ENCODE assay signal across 9 mouse cellular contexts in genomic region chr19:40544856-40545255, GRCm38 (mm10). TPM values are rescaled to one million over a fixed set of nuclear protein-coding genes. Genes with fewer than 3 reads are reported as not detected.
DNase-seq lines count a peak whose midpoint lies in the region; ATAC-seq lines count a peak whose summit lies in the region.
"Had no signal": no experiment of that assay in that cellular context is flagged by ENCODE, and none has a peak within 500 bp of the region (broad histone marks: within the 10 kb centered on the region; RNA-seq: fewer than 3 reads in every experiment).

No protein-coding gene starts in this region.

- H3K4me1 ChIP-seq in kidney, embryonic 16.5 days (ENCODE audit: insufficient read depth, low read length): peaks cover 16% of the 10 kb centered on the region
- H3K4me1 ChIP-seq in forebrain, embryonic 12.5 days: peaks cover 5% of the 10 kb centered on the region; the same call in 1 of the 2 replicates
- no peaks in the 10 kb centered on the region for H3K4me1 ChIP-seq in midbrain, embryonic 14.5 days (ENCODE audit: control insufficient read depth, insufficient read depth, low read length)

- no peak for ATAC-seq in kidney, embryonic 16.5 days (ENCODE audit: low FRiP score, low TSS enrichment)
- ATAC-seq in forebrain, embryonic 12.5 days (ENCODE audit: low FRiP score): peak; percentile 77; the same call in 1 of the 2 replicates
- ATAC-seq in midbrain, embryonic 14.5 days (ENCODE audit: low FRiP score, low TSS enrichment): peak; percentile 71; the same call in 1 of the 2 replicates

- H3K36me3 ChIP-seq in kidney, embryonic 16.5 days (ENCODE audit: insufficient read depth, low read length): no peaks in the 10 kb centered on the region
- no peaks in the 10 kb centered on the region for H3K36me3 ChIP-seq in forebrain, embryonic 12.5 days (replicated peaks)
- peaks cover 4% of the 10 kb centered on the region for H3K36me3 ChIP-seq in midbrain, embryonic 14.5 days (ENCODE audit: control insufficient read depth, insufficient read depth, low read length)
- no peaks in the 10 kb centered on the region for H3K36me3 ChIP-seq in splenic B cell, adult 2 months (ENCODE audit: control insufficient read depth, insufficient read depth, low read length, poor library complexity, severe bottlenecking)

- peak; percentile 17 for DNase-seq in kidney, adult 11 months
- DNase-seq in c-Kit-positive CD71-positive TER-119-negative erythroid progenitor cells, embryonic 14.5 days (ENCODE audit: low read depth): peak; percentile 56
- DNase-seq in hindlimb bud, embryonic 11.5 days (ENCODE audit: extremely low spot score, low read depth, low spot score): peak; percentile 28
- DNase-seq in left cerebral cortex, postnatal 25 days (ENCODE audit: low spot score in 2 of 2): peak; percentile 70 to 78
- peak; percentile 92 for DNase-seq in midbrain, embryonic 14.5 days
- peak; percentile 75 for DNase-seq in splenic B cell, adult 2 months (ENCODE audit: low read depth, low spot score)

- no peak overlapping the region for H3K4me2 ChIP-seq in kidney, embryonic 16.5 days (replicated peaks; ENCODE audit: low read depth, low read length)
- H3K4me2 ChIP-seq in forebrain, embryonic 12.5 days: no peak overlapping the region
- H3K4me2 ChIP-seq in midbrain, embryonic 14.5 days (ENCODE audit: low read length): no peak overlapping the region

- H3K27ac ChIP-seq in kidney, embryonic 16.5 days (ENCODE audit: low read length): no peak overlapping the region
- no peak overlapping the region for H3K27ac ChIP-seq in forebrain, embryonic 12.5 days
- H3K27ac ChIP-seq in midbrain, embryonic 14.5 days (replicated peaks; ENCODE audit: low read depth, low read length): no peak overlapping the region

- intact Hi-C loops in left cerebral cortex, postnatal 25 days (cut with DNase I): loop anchor here (1.0 to 10.0 kb wide), 3 partner anchors 154 to 1560 kb away; no protein-coding TSS in a partner anchor

- no peaks in the 10 kb centered on the region for H3K9me3 ChIP-seq in kidney, embryonic 16.5 days (ENCODE audit: low read length)
- H3K9me3 ChIP-seq in forebrain, embryonic 12.5 days: no peaks in the 10 kb centered on the region
- no peaks in the 10 kb centered on the region for H3K9me3 ChIP-seq in midbrain, embryonic 14.5 days (ENCODE audit: control insufficient read depth, low read length)

- H3K4me3 ChIP-seq in kidney, embryonic 16.5 days (ENCODE audit: low read length): no peak overlapping the region
- H3K4me3 ChIP-seq in forebrain, embryonic 12.5 days (replicated peaks): no peak overlapping the region
- H3K4me3 ChIP-seq in midbrain, embryonic 14.5 days (replicated peaks; ENCODE audit: low read depth, low read length): no peak overlapping the region
- H3K4me3 ChIP-seq: myocyte had no signal

- no peaks in the 10 kb centered on the region for H3K27me3 ChIP-seq in kidney, embryonic 16.5 days (ENCODE audit: insufficient read depth, low read length)
- no peaks in the 10 kb centered on the region for H3K27me3 ChIP-seq in forebrain, embryonic 12.5 days
- no peaks in the 10 kb centered on the region for H3K27me3 ChIP-seq in midbrain, embryonic 14.5 days (ENCODE audit: control insufficient read depth, insufficient read depth, low read length)
- no peaks in the 10 kb centered on the region for H3K27me3 ChIP-seq in splenic B cell, adult 2 months (ENCODE audit: control insufficient read depth, insufficient read depth, low read length, poor library complexity, severe bottlenecking)

- 4% methylated on average over 3 of the region's 3 CpGs for WGBS in kidney, embryonic 16.5 days
- WGBS in forebrain, embryonic 12.5 days: 16% methylated on average over 3 of the region's 3 CpGs
- WGBS in midbrain, embryonic 14.5 days: 10% methylated on average over 3 of the region's 3 CpGs

- no peak overlapping the region for H3K9ac ChIP-seq in kidney, embryonic 16.5 days (replicated peaks; ENCODE audit: low read length)
- no peak overlapping the region for H3K9ac ChIP-seq in forebrain, embryonic 12.5 days
- H3K9ac ChIP-seq in midbrain, embryonic 14.5 days (replicated peaks; ENCODE audit: low read length): no peak overlapping the region

RNA-seq across cellular contexts. Expression of gene Sorbs1, which starts 31.3 kb away (rescaled TPM):
- 60.1 and 63.1 TPM in 2 replicates for polyA plus RNA-seq in kidney, embryonic 16.5 days (2015; fragmentation: Nextera tagmentation; extraction: Ambion mirVana)
- 66.8 and 69.3 TPM in 2 replicates for polyA plus RNA-seq in forebrain, embryonic 12.5 days (2016; fragmentation: Nextera tagmentation; extraction: Ambion mirVana)
- 100 to 1,000 TPM; 124 to 140 TPM for total RNA-seq in left cerebral cortex, postnatal 25 days (2021)
- polyA plus RNA-seq in midbrain, embryonic 14.5 days (2014; fragmentation: Nextera tagmentation; extraction: Ambion mirVana): 60.6 and 87.9 TPM in 2 replicates

RNA-seq across cellular contexts. Expression of gene Aldh18a1, which starts 43.4 kb away (rescaled TPM):
- polyA plus RNA-seq in kidney, embryonic 16.5 days (2015; fragmentation: Nextera tagmentation; extraction: Ambion mirVana): 58.9 and 60.4 TPM in 2 replicates
- polyA plus RNA-seq in forebrain, embryonic 12.5 days (2016; fragmentation: Nextera tagmentation; extraction: Ambion mirVana): 98.5 and 107 TPM in 2 replicates
- 10 to 100 TPM; 23.1 to 30.4 TPM for total RNA-seq in left cerebral cortex, postnatal 25 days (2021)
- polyA plus RNA-seq in midbrain, embryonic 14.5 days (2014; fragmentation: Nextera tagmentation; extraction: Ambion mirVana): 45.2 and 57.8 TPM in 2 replicates

Comparison
In these comparisons a context has a peak if more than half of its experiments do, and no peak if none do; other contexts are left out.
1. DNase-seq: peak in every context shown above with its lines; median percentile 92 in midbrain, embryonic 14.5 days; 75 in splenic B cell, adult 2 months; 74 in left cerebral cortex, postnatal 25 days; 56 in c-Kit-positive CD71-positive TER-119-negative erythroid progenitor cells, embryonic 14.5 days; 28 in hindlimb bud, embryonic 11.5 days; 17 in kidney, adult 11 months.